In genomic region chr3:99512933-99513332, GRCm38 (mm10) we compare ENCODE assay signal across 25 mouse cellular contexts.
A peak's percentile ranks its signal among the peaks of the same experiment; 100 is the strongest.
DNase-seq lines count a peak whose midpoint lies in the region; ATAC-seq and TF ChIP-seq lines count a peak whose summit lies in the region.
"Had no signal": no experiment of that assay in that cellular context is flagged by ENCODE, and none has a peak within 500 bp of the region (broad histone marks: within the 10 kb centered on the region; RNA-seq: fewer than 3 reads in every experiment).

No protein-coding gene starts in this region.

- H3K36me3 ChIP-seq in embryonic facial prominence, embryonic 14.5 days (ENCODE audit: control insufficient read depth, insufficient read depth, low read length) = no peaks in the 10 kb centered on the region
- no peaks in the 10 kb centered on the region for H3K36me3 ChIP-seq in embryonic facial prominence, embryonic 10.5 days (replicated peaks)
- H3K36me3 ChIP-seq in C2C12 (ENCODE audit: control insufficient read depth, insufficient read depth) = no peaks in the 10 kb centered on the region
- no peaks in the 10 kb centered on the region; the same call in 1 of the 2 replicates for H3K36me3 ChIP-seq in ES-E14 (ENCODE audit: control insufficient read depth, insufficient read depth, low read length, poor library complexity, severe bottlenecking)
- no peaks in the 10 kb centered on the region for H3K36me3 ChIP-seq in myocyte (ENCODE audit: control insufficient read depth, insufficient read depth)
- H3K36me3 ChIP-seq: embryonic facial prominence, embryonic 12.5 days; embryonic facial prominence, embryonic 15.5 days; forebrain, embryonic 10.5 days; forebrain, embryonic 12.5 days had no signal

- H3K27me3 ChIP-seq in embryonic facial prominence, embryonic 14.5 days (replicated peaks; ENCODE audit: control insufficient read depth, insufficient read depth, low read length) = no peaks in the 10 kb centered on the region
- H3K27me3 ChIP-seq in embryonic facial prominence, embryonic 10.5 days (replicated peaks; ENCODE audit: low read depth, poor library complexity, severe bottlenecking) = no peaks in the 10 kb centered on the region
- H3K27me3 ChIP-seq in C2C12 (ENCODE audit: control insufficient read depth, insufficient read depth, insufficient read length) (no peaks in the 10 kb centered on the region), myocyte (ENCODE audit: control insufficient read depth, insufficient read depth, insufficient read length) (no peaks in the 10 kb centered on the region)
- H3K27me3 ChIP-seq: embryonic facial prominence, embryonic 12.5 days; embryonic facial prominence, embryonic 15.5 days; forebrain, embryonic 12.5 days had no signal

- H3K4me1 ChIP-seq in embryonic facial prominence, embryonic 14.5 days (ENCODE audit: control insufficient read depth, insufficient read depth, low read length) = no peaks in the 10 kb centered on the region
- H3K4me1 ChIP-seq in embryonic facial prominence, embryonic 10.5 days = no peaks in the 10 kb centered on the region
- H3K4me1 ChIP-seq in ES-E14 (ENCODE audit: control insufficient read depth in 2 of 2, insufficient read depth in 2 of 2, low read length in 2 of 2, poor library complexity in 1 of 2) = no peaks in the 10 kb centered on the region
- H3K4me1 ChIP-seq: embryonic facial prominence, embryonic 12.5 days; embryonic facial prominence, embryonic 15.5 days; forebrain, embryonic 10.5 days; forebrain, embryonic 12.5 days had no signal

- DNase-seq in embryonic facial prominence, embryonic 14.5 days (ENCODE audit: low spot score) = peak; percentile 20
- DNase-seq in embryonic facial prominence, embryonic 10.5 days (ENCODE audit: low spot score) = no peak
- DNase-seq in ES-E14 (ENCODE audit: low read depth, low spot score) = peak; percentile 1
- DNase-seq in gastrocnemius, postnatal 4 days (ENCODE audit: low spot score in 2 of 2) = no peak
- DNase-seq in testis, postnatal 14 days (ENCODE audit: low spot score) = no peak
- DNase-seq: adrenal gland, postnatal 10 days; adrenal gland, postnatal 25 days; B cell, adult 2 months; cerebellum, adult 11 months; cerebellum, adult 18-20 months; cerebellum, adult 8-10 months; cerebellum, adult 9-11 months; cerebellum, postnatal 14 days; cerebellum, postnatal 36 days; embryo, embryonic 11 days had no signal

- H3ac ChIP-seq in C2C12 (ENCODE audit: control insufficient read depth, insufficient read length, low read depth) = no peak overlapping the region
- H3ac ChIP-seq in myocyte (ENCODE audit: control insufficient read depth, insufficient read length) = no peak overlapping the region

- TF ChIP-seq POLR2A in myocyte (IDR thresholded peaks at IDR 0.05; ENCODE audit: insufficient read length, low read depth) = no peak

- no peak overlapping the region for H3K9ac ChIP-seq in embryonic facial prominence, embryonic 14.5 days (ENCODE audit: low read depth, low read length)
- H3K9ac ChIP-seq in ES-E14 (ENCODE audit: insufficient read depth, low read depth, low read length, poor library complexity, severe bottlenecking) = no peak overlapping the region
- H3K9ac ChIP-seq: embryonic facial prominence, embryonic 12.5 days; embryonic facial prominence, embryonic 15.5 days; forebrain, embryonic 12.5 days had no signal

- H3K79me2 ChIP-seq in C2C12 (ENCODE audit: control insufficient read depth, insufficient read depth) (no peaks in the 10 kb centered on the region), myocyte (ENCODE audit: control insufficient read depth, insufficient read depth) (no peaks in the 10 kb centered on the region)

- in situ Hi-C loops in ES-E14 (cut with MboI; ENCODE audit: low sequenced_read_pairs in 2 of 2, unreplicated experiment in 2 of 2) = no loop called here

- H3K27ac ChIP-seq in embryonic facial prominence, embryonic 14.5 days (replicated peaks; ENCODE audit: low read depth, low read length) = no peak overlapping the region
- H3K27ac ChIP-seq in embryonic facial prominence, embryonic 10.5 days (replicated peaks) = no peak overlapping the region
- no peak overlapping the region for H3K27ac ChIP-seq in ES-E14 (ENCODE audit: insufficient read depth, low read depth, low read length, poor library complexity, severe bottlenecking)
- H3K27ac ChIP-seq: embryonic facial prominence, embryonic 12.5 days; embryonic facial prominence, embryonic 15.5 days; forebrain, embryonic 10.5 days; forebrain, embryonic 12.5 days had no signal

- 65% methylated on average over 2 of the region's 2 CpGs for WGBS in embryonic facial prominence, embryonic 14.5 days
- WGBS in embryonic facial prominence, embryonic 10.5 days = 80% methylated on average over 2 of the region's 2 CpGs

- H3K9me3 ChIP-seq in embryonic facial prominence, embryonic 14.5 days (ENCODE audit: control insufficient read depth, low read length) = no peaks in the 10 kb centered on the region
- H3K9me3 ChIP-seq in embryonic facial prominence, embryonic 10.5 days = no peaks in the 10 kb centered on the region
- no peaks in the 10 kb centered on the region for H3K9me3 ChIP-seq in ES-E14 (ENCODE audit: control insufficient read depth, insufficient read depth, low read depth, low read length)
- H3K9me3 ChIP-seq: embryonic facial prominence, embryonic 12.5 days; embryonic facial prominence, embryonic 15.5 days; forebrain, embryonic 10.5 days; forebrain, embryonic 12.5 days had no signal

- H3K4me3 ChIP-seq in embryonic facial prominence, embryonic 14.5 days (ENCODE audit: low read depth, low read length) = no peak overlapping the region
- no peak overlapping the region for H3K4me3 ChIP-seq in embryonic facial prominence, embryonic 10.5 days
- no peak overlapping the region for H3K4me3 ChIP-seq in C2C12 (ENCODE audit: insufficient read depth, poor library complexity, severe bottlenecking)
- H3K4me3 ChIP-seq in ES-E14 (ENCODE audit: insufficient read depth in 1 of 2, low read depth in 1 of 2, low read length in 2 of 2, poor library complexity in 1 of 2, severe bottlenecking in 1 of 2) = no peak overlapping the region
- no peak overlapping the region for H3K4me3 ChIP-seq in myocyte
- H3K4me3 ChIP-seq: embryonic facial prominence, embryonic 12.5 days; embryonic facial prominence, embryonic 15.5 days; erythroblast, embryonic 14.5 days; forebrain, embryonic 10.5 days; forebrain, embryonic 12.5 days had no signal

- no peak for TF ChIP-seq CTCF in C2C12 (IDR thresholded peaks at IDR 0.05; ENCODE audit: control insufficient read depth, insufficient read depth, insufficient read length)

- ATAC-seq in embryonic facial prominence, embryonic 14.5 days (ENCODE audit: low read depth) = no peak
- ATAC-seq: activated CD4-positive, CD25-positive, alpha-beta regulatory T cell, adult 4 months; forebrain, embryonic 14.5 days; forebrain, embryonic 16.5 days had no signal

- H3K4me2 ChIP-seq in embryonic facial prominence, embryonic 14.5 days (ENCODE audit: low read depth, low read length) = no peak overlapping the region
- H3K4me2 ChIP-seq in myocyte (ENCODE audit: low read depth) = no peak overlapping the region
- H3K4me2 ChIP-seq: embryonic facial prominence, embryonic 12.5 days; embryonic facial prominence, embryonic 15.5 days; forebrain, embryonic 12.5 days had no signal

- H3K79me3 ChIP-seq in C2C12 (ENCODE audit: low read depth) = no peaks in the 10 kb centered on the region

TF ChIP-seq in C2C12, 6 proteins besides CTCF, POLR2A, EP300 and RAD21:
- TF ChIP-seq MYOD1 (IDR thresholded peaks at IDR 0.05; ENCODE audit: control insufficient read depth, insufficient read length, low read depth) = peak; percentile 44
- TF ChIP-seq MAX (IDR thresholded peaks at IDR 0.05) = no peak

TF ChIP-seq in ES-E14, 5 proteins besides CTCF, POLR2A, EP300 and RAD21:
- TF ChIP-seq CHD2 (IDR thresholded peaks at IDR 0.05; ENCODE audit: low read depth, low read length) (no peak), MAFK (IDR thresholded peaks at IDR 0.05; ENCODE audit: insufficient read depth, low read depth, low read length) (no peak), HCFC1 (IDR thresholded peaks at IDR 0.05; ENCODE audit: borderline replicate concordance, insufficient read depth, low read length) (no peak), ZC3H11A (IDR thresholded peaks at IDR 0.05; ENCODE audit: borderline replicate concordance, low read depth, low read length) (no peak), ZNF384 (IDR thresholded peaks at IDR 0.05; ENCODE audit: low read depth, low read length) (no peak)

TF ChIP-seq in myocyte, 11 proteins besides CTCF, POLR2A, EP300 and RAD21:
- TF ChIP-seq TCF12 (IDR thresholded peaks at IDR 0.05; ENCODE audit: insufficient read depth, poor library complexity, severe bottlenecking) (peak; percentile 85), REST (IDR thresholded peaks at IDR 0.05; ENCODE audit: insufficient read depth, insufficient read length) (no peak), POLR2AphosphoS2 (IDR thresholded peaks at IDR 0.05; ENCODE audit: insufficient read length, low read depth) (no peak), MAX (IDR thresholded peaks at IDR 0.05; ENCODE audit: low read depth) (no peak), TCF3 (IDR thresholded peaks at IDR 0.05; ENCODE audit: insufficient read length, low read depth) (no peak), E2F4 (IDR thresholded peaks at IDR 0.05; ENCODE audit: insufficient read depth) (no peak), MYOG (IDR thresholded peaks at IDR 0.05; ENCODE audit: control insufficient read depth in 1 of 3, insufficient read depth in 1 of 3, insufficient read length in 2 of 3, low read depth in 2 of 3) (peak in 2 of 3 experiments; percentile 29 to 88), SRF (IDR thresholded peaks at IDR 0.05; ENCODE audit: control insufficient read depth, insufficient read length, low read depth) (no peak), USF1 (IDR thresholded peaks at IDR 0.05; ENCODE audit: low read depth) (no peak), MYOD1 (IDR thresholded peaks at IDR 0.05; ENCODE audit: control insufficient read depth in 1 of 3, insufficient read length in 2 of 3, low read depth in 2 of 3) (peak; percentile 38 to 68 (median 49)), CEBPB (IDR thresholded peaks at IDR 0.05; ENCODE audit: insufficient read depth, poor library complexity, severe bottlenecking) (peak; percentile 51; the same call in 1 of the 2 replicates)

Comparison
In these comparisons a context has a peak if more than half of its experiments do, and no peak if none do; other contexts are left out.
1. DNase-seq: peak in embryonic facial prominence, embryonic 14.5 days (single experiment) and ES-E14 (single experiment); none in embryonic facial prominence, embryonic 10.5 days (single experiment), gastrocnemius, postnatal 4 days (0 of 2) and testis, postnatal 14 days (single experiment).